Mouse (Mus musculus) neural tube, embryonic 14.5 days (tissue): ENCODE measurements around the gene Ddx42. TPM values are rescaled to one million over a fixed set of nuclear protein-coding genes. Genes with fewer than 3 reads are reported as not detected.

Experiments used
- ATAC-seq: fragments of 200-750 bp; cut with Nextera tagmentation; 2 replicates; pipeline ENCODE4 v1.8.0; 2017; ENCODE audit warnings: low read depth, mild to moderate bottlenecking, moderate TSS enrichment, moderate library complexity
- H3K27ac ChIP-seq: fragments of 300-500 bp; sonication (generic); 2 replicates; pipeline ENCODE4 v1.5.1; 2014; ENCODE audit warnings: low read depth, mild to moderate bottlenecking, control low read depth, low read length, moderate library complexity, mixed read lengths
- H3K27me3 ChIP-seq: fragments of 300-500 bp; sonication (generic); 2 replicates; pipeline ENCODE4 v1.6.1; 2014; ENCODE audit warnings: low read length; ENCODE audit not compliant: control insufficient read depth, insufficient read depth
- H3K36me3 ChIP-seq: fragments of 300-500 bp; sonication (generic); 2 replicates; pipeline ENCODE4 v1.6.1; 2014; ENCODE audit warnings: low read length, mixed read lengths; ENCODE audit not compliant: control insufficient read depth, insufficient read depth
- H3K4me1 ChIP-seq: fragments of 300-500 bp; sonication (generic); 2 replicates; pipeline ENCODE4 v1.6.1; 2014; ENCODE audit warnings: low read length; ENCODE audit not compliant: control insufficient read depth, insufficient read depth
- H3K4me2 ChIP-seq: fragments of 300-500 bp; sonication (generic); 2 replicates; pipeline ENCODE4 v1.6.1; 2014; ENCODE audit warnings: mild to moderate bottlenecking, low read depth, low read length, control low read depth
- H3K4me3 ChIP-seq: fragments of 300-500 bp; sonication (generic); 2 replicates; pipeline ENCODE4 v1.5.1; 2014; ENCODE audit warnings: low read depth, low read length, control low read depth, mixed read lengths
- H3K9ac ChIP-seq: fragments of 300-500 bp; sonication (generic); replicated peaks from 2 replicates; pipeline ENCODE4 v1.6.1; 2014; ENCODE audit warnings: low read depth, mild to moderate bottlenecking, control low read depth, low read length, mixed read lengths
- H3K9me3 ChIP-seq: fragments of 300-500 bp; sonication (generic); 2 replicates; pipeline ENCODE4 v1.6.1; 2016; ENCODE audit warnings: low read length; ENCODE audit not compliant: control insufficient read depth
- WGBS: fragments of 180-500 bp; shearing (Covaris S2); extraction: QIAGEN DNeasy Blood & Tissue Kit; methylation state at CpG from one replicate; pipeline ENCODE4 v1.1.7; 2014; 5-methylcytosine and 5-hydroxymethylcytosine counted together
- polyA plus RNA-seq: library from polyadenylated mRNA; unstranded; fragments of >200 nt; fragmentation: Nextera tagmentation; extraction: Ambion mirVana; gene quantifications from 2 replicates; pipeline ENCODE4 v1.2.1, GENCODE M21; 2014

Gene Ddx42
- polyA plus RNA-seq = 73.2 and 97.4 TPM in 2 replicates

DNA sequence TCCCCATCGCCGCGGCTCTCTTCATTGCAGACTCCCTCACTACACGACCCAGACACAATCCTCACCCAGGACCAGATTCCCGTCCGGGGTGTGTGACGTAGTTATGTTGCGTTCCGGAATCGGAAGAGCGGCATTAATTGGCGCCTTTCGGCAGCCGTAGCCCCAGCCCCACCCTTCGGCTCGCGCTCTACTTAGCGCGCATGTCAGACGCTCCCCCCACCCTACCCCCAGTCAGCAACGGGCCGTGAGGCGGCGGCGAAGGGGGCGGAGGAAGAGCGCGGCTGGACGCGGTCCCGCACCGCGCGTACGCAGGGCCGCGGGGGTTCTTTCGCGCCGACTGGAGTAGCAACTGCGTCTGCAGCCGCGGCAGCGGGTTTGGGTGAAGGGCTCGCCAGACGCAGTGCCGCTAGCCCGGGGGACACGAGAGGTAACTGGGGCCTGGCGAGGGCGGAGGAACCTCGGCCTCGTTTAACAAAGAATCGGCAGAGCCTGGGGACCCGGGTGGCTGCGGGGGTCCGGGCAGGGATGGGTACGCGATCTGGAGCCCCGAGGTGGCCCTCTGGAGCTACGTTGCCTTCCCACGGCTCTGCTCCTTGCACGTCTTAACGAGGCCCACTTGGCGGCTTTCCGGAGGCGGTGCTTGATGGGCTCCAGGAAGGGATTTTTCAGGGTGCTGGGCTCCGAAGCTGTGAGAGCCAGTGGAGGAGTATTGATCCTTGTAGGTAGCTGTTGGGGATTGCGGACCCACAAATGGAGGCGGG lies at the start of gene Ddx42:
Ddx42 (plus strand) TSS at position 197 of the 761 bp plus-strand sequence.
- peak within 1 kb of the TSS; percentile 94 for H3K9ac ChIP-seq
- H3K9me3 ChIP-seq = no peaks in the 10 kb centered on the region
- peak within 1 kb of the TSS; percentile 93 for H3K4me3 ChIP-seq
- H3K27ac ChIP-seq = peak within 1 kb of the TSS; percentile 96
- no peaks in the 10 kb centered on the region for H3K27me3 ChIP-seq
- H3K4me1 ChIP-seq = peaks cover 21% of the 10 kb centered on the region
- H3K4me2 ChIP-seq = peak within 1 kb of the TSS; percentile 59
- under 1% methylated on average over 65 of the region's 70 CpGs for WGBS
- H3K36me3 ChIP-seq = no peaks in the 10 kb centered on the region; the same call in 1 of the 2 replicates
- ATAC-seq = peak; percentile 94

DNA sequence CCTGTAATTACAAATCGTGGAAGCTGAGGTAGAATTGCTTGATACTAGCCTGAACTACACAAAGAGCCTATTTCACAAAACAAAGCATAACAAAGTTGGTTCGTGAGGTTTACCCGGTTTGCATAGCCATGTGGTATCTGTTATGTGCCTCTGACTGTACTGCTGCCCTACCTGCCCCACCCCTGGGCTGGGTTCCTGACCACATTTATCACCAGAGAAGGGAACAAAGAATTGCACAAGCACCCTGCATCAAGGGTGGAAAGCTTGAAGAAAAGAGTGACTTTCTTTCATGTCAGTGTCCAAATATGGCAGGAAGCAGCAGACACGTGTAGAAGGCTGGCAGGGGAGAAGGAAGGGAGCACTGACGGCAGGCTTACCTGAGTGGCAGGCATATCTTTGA lies 49.3 kb upstream of the Ddx42 start:
- Histone ChIP-seq H3K9ac (no peak overlapping the region), H3K4me3 (no peak overlapping the region), H3K27me3 (no peaks in the 10 kb centered on the region), H3K9me3 (no peaks in the 10 kb centered on the region), H3K36me3 (peaks cover 48% of the 10 kb centered on the region), H3K4me2 (no peak overlapping the region), H3K27ac (no peak overlapping the region), H3K4me1 (no peaks in the 10 kb centered on the region)
- WGBS = 90% methylated on average over 5 of the region's 5 CpGs
- ATAC-seq = no peak

DNA sequence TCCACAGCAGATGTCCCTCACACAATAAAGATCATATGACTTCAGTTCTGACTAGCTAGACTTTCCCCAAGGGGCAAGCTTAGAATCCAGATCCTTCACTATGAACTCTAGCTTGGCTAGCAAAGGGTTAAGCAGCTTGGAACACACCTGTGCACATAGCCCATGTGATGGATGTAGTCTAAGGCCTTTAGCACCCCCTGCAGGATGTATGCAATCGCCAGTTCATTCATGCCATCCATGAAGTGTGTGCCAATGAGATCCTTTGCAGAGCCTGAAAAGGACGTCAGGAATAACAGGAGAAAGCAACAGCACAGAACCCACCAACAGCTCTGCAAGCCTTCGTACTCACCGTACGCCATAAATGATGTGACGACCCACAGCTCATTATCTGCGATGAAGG lies 45.9 kb upstream of the Ddx42 start:
- Histone ChIP-seq H3K4me1 (no peaks in the 10 kb centered on the region), H3K9me3 (no peaks in the 10 kb centered on the region), H3K36me3 (peaks cover 30% of the 10 kb centered on the region; the same call in 1 of the 2 replicates), H3K9ac (no peak overlapping the region), H3K27me3 (no peaks in the 10 kb centered on the region), H3K4me2 (no peak overlapping the region), H3K27ac (no peak overlapping the region), H3K4me3 (no peak overlapping the region)
- ATAC-seq = no peak
- 79% methylated on average over 7 of the region's 7 CpGs for WGBS

DNA sequence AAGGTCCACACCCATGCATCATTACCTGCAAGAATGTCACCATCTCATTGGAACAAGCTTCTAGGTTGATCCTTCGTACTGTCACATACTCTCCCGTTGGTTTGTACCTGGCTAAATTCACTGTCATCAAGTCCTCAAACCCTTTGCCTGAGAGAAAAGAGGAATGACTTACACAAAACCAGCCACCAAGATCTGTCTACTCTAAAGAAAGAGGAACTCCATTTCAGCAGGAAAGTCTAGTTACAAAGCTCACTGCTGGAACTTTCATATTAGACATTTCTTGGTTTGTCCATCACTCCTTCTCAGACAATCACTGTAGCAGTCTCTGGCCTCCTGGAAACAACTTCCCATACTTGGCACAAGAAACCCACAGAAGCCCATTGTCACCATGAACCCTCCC lies 43.5 kb upstream of the Ddx42 start:
- peaks cover 12% of the 10 kb centered on the region; the same call in 1 of the 2 replicates for H3K36me3 ChIP-seq
- H3K27me3 ChIP-seq = no peaks in the 10 kb centered on the region
- no peak overlapping the region for H3K4me3 ChIP-seq
- H3K4me2 ChIP-seq = no peak overlapping the region
- H3K9ac ChIP-seq = no peak overlapping the region
- H3K4me1 ChIP-seq = no peaks in the 10 kb centered on the region
- no peaks in the 10 kb centered on the region for H3K9me3 ChIP-seq
- no peak overlapping the region for H3K27ac ChIP-seq
- WGBS = 100% methylated on average over 2 of the region's 2 CpGs
- no peak for ATAC-seq

DNA sequence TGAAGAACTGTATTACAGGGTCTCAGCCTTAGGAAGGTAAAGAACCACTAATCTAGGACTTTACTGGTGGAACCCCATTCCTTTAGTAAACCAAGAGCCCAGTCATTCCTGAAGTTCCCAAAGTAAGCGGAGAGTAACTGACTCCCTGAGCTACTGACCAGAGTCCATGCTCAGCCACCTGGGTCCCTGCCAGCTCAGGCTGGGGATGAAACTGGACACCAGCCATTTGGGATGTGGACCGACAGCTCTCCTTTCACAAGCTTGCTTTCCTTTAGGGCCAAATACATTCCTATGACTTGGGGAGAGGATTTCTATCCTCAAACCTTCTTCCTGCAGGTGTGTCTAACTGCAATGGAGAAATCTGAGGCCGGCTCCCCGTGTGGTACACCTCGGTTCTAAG lies 42.4 kb upstream of the Ddx42 start:
- no peak overlapping the region for H3K27ac ChIP-seq
- no peaks in the 10 kb centered on the region for H3K4me1 ChIP-seq
- no peak overlapping the region for H3K4me3 ChIP-seq
- no peak overlapping the region for H3K4me2 ChIP-seq
- ATAC-seq = no peak
- no peak overlapping the region for H3K9ac ChIP-seq
- no peaks in the 10 kb centered on the region for H3K9me3 ChIP-seq
- H3K27me3 ChIP-seq = no peaks in the 10 kb centered on the region
- H3K36me3 ChIP-seq = peaks cover 8% of the 10 kb centered on the region; the same call in 1 of the 2 replicates
- 83% methylated on average over 5 of the region's 5 CpGs for WGBS

DNA sequence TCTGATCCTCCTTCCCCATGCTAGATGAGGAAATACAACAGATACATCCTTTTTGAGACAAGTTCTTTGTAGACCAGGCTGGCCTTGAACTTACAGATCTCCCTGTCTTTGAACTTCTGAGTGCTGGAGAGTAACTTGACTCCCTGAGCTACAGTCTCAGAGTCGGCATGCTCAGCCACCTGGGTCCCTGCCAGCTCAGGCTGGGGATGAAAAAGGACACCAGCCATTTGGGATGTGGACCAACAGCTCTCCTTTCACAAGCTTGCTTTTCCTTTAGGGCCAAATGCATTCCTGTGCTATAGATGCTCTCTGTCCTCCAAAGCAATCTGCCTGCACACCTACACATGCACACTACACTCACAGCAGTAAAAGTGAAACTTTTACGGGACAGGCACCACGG lies 41.6 kb upstream of the Ddx42 start:
- 68% methylated on average over 3 of the region's 3 CpGs for WGBS
- H3K27me3 ChIP-seq = no peaks in the 10 kb centered on the region
- H3K4me2 ChIP-seq = no peak overlapping the region
- no peak overlapping the region for H3K27ac ChIP-seq
- no peak overlapping the region for H3K4me3 ChIP-seq
- H3K4me1 ChIP-seq = no peaks in the 10 kb centered on the region
- no peaks in the 10 kb centered on the region for H3K9me3 ChIP-seq
- no peak overlapping the region for H3K9ac ChIP-seq
- ATAC-seq = no peak
- H3K36me3 ChIP-seq = peaks cover 5% of the 10 kb centered on the region; the same call in 1 of the 2 replicates

DNA sequence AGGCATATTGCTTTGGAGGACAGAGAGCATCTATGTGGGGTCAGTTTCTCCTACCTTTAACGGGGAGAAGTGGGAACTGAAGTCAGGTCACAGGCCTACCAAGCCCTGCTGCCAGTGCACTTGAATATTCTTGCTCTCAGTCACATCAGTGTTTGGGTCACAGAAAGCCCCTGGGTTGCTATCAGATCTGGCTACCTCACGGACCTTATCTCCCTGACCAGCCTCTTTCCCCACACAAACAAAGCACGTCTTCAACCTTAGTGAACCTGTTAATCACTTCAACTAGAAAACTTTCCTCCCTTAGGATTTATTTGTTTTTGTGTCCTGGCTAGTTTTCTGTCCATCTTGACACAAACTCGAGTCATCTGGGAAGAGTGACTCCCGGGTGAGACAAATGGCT lies 40.4 kb upstream of the Ddx42 start:
- Histone ChIP-seq H3K27me3 (no peaks in the 10 kb centered on the region), H3K4me1 (no peaks in the 10 kb centered on the region), H3K4me3 (no peak overlapping the region), H3K27ac (no peak overlapping the region), H3K36me3 (no peaks in the 10 kb centered on the region), H3K9me3 (no peaks in the 10 kb centered on the region), H3K4me2 (no peak overlapping the region), H3K9ac (no peak overlapping the region)
- WGBS = 90% methylated on average over 5 of the region's 5 CpGs
- no peak for ATAC-seq

DNA sequence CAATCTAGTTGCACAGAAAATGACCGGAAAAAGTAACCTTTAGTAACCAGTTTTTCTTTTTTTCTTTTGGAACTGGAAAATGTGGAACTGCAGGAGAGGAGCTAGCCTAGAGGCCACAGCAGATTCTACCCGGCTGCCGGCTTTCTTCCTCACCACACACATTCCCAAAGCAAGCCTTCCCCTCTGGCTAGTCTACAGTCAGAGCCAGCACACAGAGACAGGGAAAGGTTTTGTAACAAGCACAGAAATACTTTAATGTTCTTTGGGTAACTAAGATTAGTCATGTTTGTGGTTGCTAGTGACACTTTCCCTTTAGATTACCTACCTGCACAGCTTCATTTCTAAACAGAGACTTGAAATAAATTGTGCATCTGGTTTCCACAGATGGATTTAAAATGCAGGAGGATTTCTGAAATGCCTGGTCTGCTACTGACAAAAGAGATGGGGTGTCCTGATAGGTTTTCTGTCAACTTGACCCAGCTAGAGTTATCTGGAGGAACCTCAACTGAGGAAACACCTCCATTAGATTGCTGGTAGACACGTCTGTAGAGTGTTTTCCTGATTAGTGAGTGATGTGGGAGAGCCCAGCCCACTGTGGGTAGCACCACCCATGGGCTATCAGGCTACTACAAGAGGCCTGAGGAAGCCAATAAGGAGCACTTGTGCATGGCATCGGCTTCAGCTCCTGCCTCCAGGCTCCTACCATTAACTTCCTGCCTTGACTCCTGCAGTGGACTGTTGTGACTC lies 38.5 kb upstream of the Ddx42 start:
- no peak for ATAC-seq
- H3K9ac ChIP-seq = 0 out of 2 replicates have a peak overlapping the region, but pooled peaks have one; percentile 16
- H3K27ac ChIP-seq = no peak overlapping the region
- H3K27me3 ChIP-seq = no peaks in the 10 kb centered on the region
- no peaks in the 10 kb centered on the region for H3K4me1 ChIP-seq
- 81% methylated on average over 5 of the region's 5 CpGs for WGBS
- no peak overlapping the region for H3K4me2 ChIP-seq
- no peaks in the 10 kb centered on the region for H3K9me3 ChIP-seq
- no peak overlapping the region for H3K4me3 ChIP-seq
- H3K36me3 ChIP-seq = no peaks in the 10 kb centered on the region
